Mouse (Mus musculus) olfactory bulb, adult 2 months (tissue): ENCODE results near the gene Ttc13.

Experiments used
- CTCF ChIP-seq: fragments of 200-500 bp; IDR thresholded peaks from 2 replicates; pipeline ENCODE4 v1.5.1; 2012; ENCODE audit warnings: low read depth, mild to moderate bottlenecking, low read length, moderate library complexity; ENCODE audit not compliant: insufficient read depth
- POLR2A ChIP-seq: fragments of 200-500 bp; IDR thresholded peaks from 2 replicates; pipeline ENCODE4 v1.6.1; 2012; ENCODE audit warnings: mild to moderate bottlenecking, low read depth, low read length, moderate library complexity; ENCODE audit not compliant: insufficient read depth

- TF ChIP-seq CTCF (no peak), POLR2A (no peak)
These were observed 30.1 kb downstream of the Ttc13 start for GRCm38 (mm10) chr8:124691706-124692105.
